Mouse (Mus musculus): ENCODE data around the gene Atat1. TPM values are rescaled to one million over a fixed set of nuclear protein-coding genes. Genes with fewer than 3 reads are reported as not detected.

Atat1 gene
- polyA plus RNA-seq, 1 experiment, result 33.4 TPM

GRCm38 (mm10) chr17:35896781-35897643 lies 12.9 kb downstream of the Atat1 start, which contains the start of gene 2310061I04Rik:
2310061I04Rik (minus strand) TSS chr17:35897431.
- peak within 1 kb of the TSS; percentile 92 for H3K9ac ChIP-seq (ENCODE audit: low read depth, poor library complexity, severe bottlenecking)
- peaks cover 6% of the 10 kb centered on the region for H3K4me1 ChIP-seq (ENCODE audit: control insufficient read depth, insufficient read depth, low read length)
- no peaks in the 10 kb centered on the region for H3K27me3 ChIP-seq (ENCODE audit: control insufficient read depth, insufficient read depth, low read length, poor library complexity, severe bottlenecking)
- peak within 1 kb of the TSS; percentile 98 for H3K4me3 ChIP-seq (ENCODE audit: low read depth, low read length)
- peak within 1 kb of the TSS; percentile 67 for H3K27ac ChIP-seq (ENCODE audit: insufficient read depth, low read length)
- peaks cover 14% of the 10 kb centered on the region for H3K36me3 ChIP-seq (ENCODE audit: control insufficient read depth, insufficient read depth, low read length, poor library complexity, severe bottlenecking)
- no peaks in the 10 kb centered on the region for H3K9me3 ChIP-seq (replicated peaks; ENCODE audit: control insufficient read depth, insufficient read depth, low read length, poor library complexity, severe bottlenecking)
- no peak for TF ChIP-seq POLR2A (IDR thresholded peaks at IDR 0.05; ENCODE audit: insufficient read depth, low read length)
- TF ChIP-seq CTCF (IDR thresholded peaks at IDR 0.05; ENCODE audit: low read depth, low read length), result no peak
- no peak for TF ChIP-seq EP300 (IDR thresholded peaks at IDR 0.05; ENCODE audit: insufficient read depth, low read depth, low read length)

GRCm38 (mm10) chr17:35887725-35888124 lies 22.1 kb downstream of the Atat1 start:
- H3K36me3 ChIP-seq (ENCODE audit: control insufficient read depth, insufficient read depth, low read length, poor library complexity, severe bottlenecking), result peaks cover 56% of the 10 kb centered on the region
- H3K27ac ChIP-seq (ENCODE audit: insufficient read depth, low read length), result peak overlapping the region; percentile 82
- H3K9ac ChIP-seq (ENCODE audit: low read depth, poor library complexity, severe bottlenecking), result peak overlapping the region; percentile 93
- H3K9me3 ChIP-seq (replicated peaks; ENCODE audit: control insufficient read depth, insufficient read depth, low read length, poor library complexity, severe bottlenecking), result no peaks in the 10 kb centered on the region
- H3K4me3 ChIP-seq (ENCODE audit: low read depth, low read length), result peak overlapping the region; percentile 89
- TF ChIP-seq CTCF (IDR thresholded peaks at IDR 0.05; ENCODE audit: low read depth, low read length), result no peak
- TF ChIP-seq EP300 (IDR thresholded peaks at IDR 0.05; ENCODE audit: insufficient read depth, low read depth, low read length), result 0 out of 2 replicates have a peak, but pooled peaks have one; percentile 34
- TF ChIP-seq POLR2A (IDR thresholded peaks at IDR 0.05; ENCODE audit: insufficient read depth, low read length), result peak; percentile 93
- peaks cover 3% of the 10 kb centered on the region for H3K4me1 ChIP-seq (ENCODE audit: control insufficient read depth, insufficient read depth, low read length)
- H3K27me3 ChIP-seq (ENCODE audit: control insufficient read depth, insufficient read depth, low read length, poor library complexity, severe bottlenecking), result no peaks in the 10 kb centered on the region

- no peak overlapping the region for H3K4me3 ChIP-seq (ENCODE audit: low read depth, low read length)
- no peak overlapping the region for H3K27ac ChIP-seq (ENCODE audit: insufficient read depth, low read length)
- H3K36me3 ChIP-seq (ENCODE audit: control insufficient read depth, insufficient read depth, low read length, poor library complexity, severe bottlenecking), result peaks cover 18% of the 10 kb centered on the region
- no peak overlapping the region for H3K9ac ChIP-seq (ENCODE audit: low read depth, poor library complexity, severe bottlenecking)
- peaks cover 2% of the 10 kb centered on the region for H3K4me1 ChIP-seq (ENCODE audit: control insufficient read depth, insufficient read depth, low read length)
- H3K27me3 ChIP-seq (ENCODE audit: control insufficient read depth, insufficient read depth, low read length, poor library complexity, severe bottlenecking), result no peaks in the 10 kb centered on the region
- TF ChIP-seq EP300 (IDR thresholded peaks at IDR 0.05; ENCODE audit: insufficient read depth, low read depth, low read length) (no peak), CTCF (IDR thresholded peaks at IDR 0.05; ENCODE audit: low read depth, low read length) (no peak), POLR2A (IDR thresholded peaks at IDR 0.05; ENCODE audit: insufficient read depth, low read length) (no peak)
- no peaks in the 10 kb centered on the region for H3K9me3 ChIP-seq (replicated peaks; ENCODE audit: control insufficient read depth, insufficient read depth, low read length, poor library complexity, severe bottlenecking)
Measured at GRCm38 (mm10) chr17:35883777-35884176, 26.1 kb downstream of the Atat1 start.

DNA sequence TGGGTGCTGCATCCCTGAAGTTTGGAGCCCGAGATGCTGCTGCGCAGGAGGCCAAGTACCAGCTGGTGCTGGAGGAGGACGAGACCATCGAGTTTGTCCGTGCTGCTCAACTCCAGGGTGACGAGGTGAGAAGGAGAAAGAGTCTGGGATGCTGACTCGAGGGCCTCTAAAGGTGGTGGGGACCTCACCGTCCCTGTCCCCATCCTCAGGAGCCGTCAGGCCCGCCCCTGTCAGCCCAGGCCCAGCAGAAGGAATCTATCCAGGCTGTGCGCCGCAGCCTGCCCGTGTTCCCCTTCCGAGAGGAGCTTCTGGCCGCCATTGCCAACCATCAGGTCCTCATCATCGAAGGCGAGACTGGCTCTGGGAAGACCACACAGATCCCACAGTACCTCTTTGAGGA lies 27.0 kb downstream of the Atat1 start:
- no peaks in the 10 kb centered on the region for H3K27me3 ChIP-seq (ENCODE audit: control insufficient read depth, insufficient read depth, low read length, poor library complexity, severe bottlenecking)
- no peaks in the 10 kb centered on the region for H3K9me3 ChIP-seq (replicated peaks; ENCODE audit: control insufficient read depth, insufficient read depth, low read length, poor library complexity, severe bottlenecking)
- H3K36me3 ChIP-seq (ENCODE audit: control insufficient read depth, insufficient read depth, low read length, poor library complexity, severe bottlenecking), result peaks cover 16% of the 10 kb centered on the region
- no peak overlapping the region for H3K27ac ChIP-seq (ENCODE audit: insufficient read depth, low read length)
- no peak overlapping the region for H3K4me3 ChIP-seq (ENCODE audit: low read depth, low read length)
- no peak overlapping the region for H3K9ac ChIP-seq (ENCODE audit: low read depth, poor library complexity, severe bottlenecking)
- TF ChIP-seq EP300 (IDR thresholded peaks at IDR 0.05; ENCODE audit: insufficient read depth, low read depth, low read length), result no peak
- TF ChIP-seq CTCF (IDR thresholded peaks at IDR 0.05; ENCODE audit: low read depth, low read length), result no peak
- TF ChIP-seq POLR2A (IDR thresholded peaks at IDR 0.05; ENCODE audit: insufficient read depth, low read length), result no peak
- peaks cover 2% of the 10 kb centered on the region for H3K4me1 ChIP-seq (ENCODE audit: control insufficient read depth, insufficient read depth, low read length)

DNA sequence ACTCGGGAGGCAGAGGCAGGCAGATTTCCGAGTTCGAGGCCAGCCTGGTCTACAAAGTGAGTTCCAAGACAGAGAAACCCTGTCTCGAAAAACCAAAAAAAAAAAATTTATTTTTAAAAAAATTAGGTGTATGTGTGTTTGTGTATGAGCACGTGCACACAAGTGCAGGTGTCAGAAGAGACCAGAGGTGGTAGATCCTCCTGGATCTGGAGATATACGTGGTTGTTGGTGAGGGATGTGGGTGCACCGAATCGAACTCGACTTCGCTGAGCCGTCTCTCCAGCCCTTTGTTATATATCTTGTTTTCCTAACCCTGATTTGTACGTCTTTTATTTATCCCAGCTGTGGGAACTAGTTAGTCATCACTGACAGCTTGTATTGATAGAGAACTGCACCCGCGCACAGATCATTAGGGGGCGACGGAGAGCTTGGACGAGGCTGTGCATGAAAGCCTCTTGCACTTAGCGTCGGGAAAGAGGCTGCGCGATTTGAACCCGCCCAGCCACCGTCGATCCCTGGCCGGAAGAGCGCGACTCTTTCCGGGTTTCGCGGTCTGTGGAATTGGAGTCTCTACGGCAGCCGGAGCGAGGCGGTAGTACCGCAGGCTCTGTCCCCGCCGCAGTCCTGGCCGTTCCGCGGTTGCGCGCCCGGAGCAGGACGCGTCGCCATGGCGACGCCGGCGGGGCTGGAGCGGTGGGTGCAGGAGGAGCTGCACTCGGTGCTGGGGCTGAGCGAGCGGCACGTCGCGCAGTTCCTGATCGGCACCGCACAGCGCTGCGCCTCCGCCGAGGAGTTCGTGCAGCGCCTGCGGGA lies 30.4 kb downstream of the Atat1 start, which contains the start of gene Dhx16:
Gene Dhx16 (plus strand): TSS at position 575 of the 813 bp plus-strand sequence.
- Histone ChIP-seq H3K9me3 (replicated peaks; ENCODE audit: control insufficient read depth, insufficient read depth, low read length, poor library complexity, severe bottlenecking) (no peaks in the 10 kb centered on the region), H3K4me3 (ENCODE audit: low read depth, low read length) (peak within 1 kb of the TSS; percentile 78), H3K27ac (ENCODE audit: insufficient read depth, low read length) (no peak within 1 kb of the TSS), H3K36me3 (ENCODE audit: control insufficient read depth, insufficient read depth, low read length, poor library complexity, severe bottlenecking) (peaks cover 11% of the 10 kb centered on the region), H3K4me1 (ENCODE audit: control insufficient read depth, insufficient read depth, low read length) (peaks cover 2% of the 10 kb centered on the region), H3K27me3 (ENCODE audit: control insufficient read depth, insufficient read depth, low read length, poor library complexity, severe bottlenecking) (no peaks in the 10 kb centered on the region), H3K9ac (ENCODE audit: low read depth, poor library complexity, severe bottlenecking) (peak within 1 kb of the TSS; percentile 77)
- TF ChIP-seq CTCF (IDR thresholded peaks at IDR 0.05; ENCODE audit: low read depth, low read length) (peak; percentile 78), POLR2A (IDR thresholded peaks at IDR 0.05; ENCODE audit: insufficient read depth, low read length) (no peak), EP300 (IDR thresholded peaks at IDR 0.05; ENCODE audit: insufficient read depth, low read depth, low read length) (0 out of 2 replicates have a peak, but pooled peaks have one; percentile 62)

Measured in ES-Bruce4 (cell line).